Mouse (Mus musculus) lung, adult 2 months (tissue): ENCODE results near the gene Rtn4rl1.

Experiments
- CTCF ChIP-seq: fragments of 200-500 bp; IDR thresholded peaks from 2 replicates; pipeline ENCODE4 v1.5.1; 2011; ENCODE audit warnings: mild to moderate bottlenecking, low read length, control low read depth; ENCODE audit not compliant: insufficient read depth
- POLR2A ChIP-seq: fragments of 200-500 bp; IDR thresholded peaks from 2 replicates; pipeline ENCODE4 v1.6.1; 2011; ENCODE audit warnings: low read depth, mild to moderate bottlenecking, control low read depth, low read length, borderline replicate concordance; ENCODE audit errors: extremely low read depth

DNA sequence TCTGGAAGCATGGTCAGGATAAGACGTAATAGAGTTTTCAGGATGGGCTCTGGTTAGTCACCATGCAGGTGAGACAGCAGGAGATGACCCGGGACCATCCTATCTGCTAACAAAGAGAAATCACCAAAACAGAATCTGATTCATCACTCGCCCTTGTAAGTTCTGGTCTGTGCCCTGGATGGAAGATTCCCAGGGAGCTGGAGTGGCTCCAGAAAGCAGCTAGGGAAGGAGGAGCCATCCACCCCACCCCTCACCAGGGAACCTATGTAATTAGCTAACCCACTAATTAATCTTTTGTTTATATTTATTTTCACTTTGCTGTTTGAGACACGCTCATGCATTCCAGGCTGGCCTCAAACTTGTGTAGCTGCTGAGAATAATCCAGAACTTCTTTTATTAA is 38.9 kb downstream of the Rtn4rl1 start:
- TF ChIP-seq CTCF, result no peak
- TF ChIP-seq POLR2A, result no peak
